Mouse (Mus musculus) intestine, embryonic 14.5 days (tissue): Measurements from ENCODE around the gene Pi4ka. TPM values are rescaled to one million over a fixed set of nuclear protein-coding genes. Genes with fewer than 3 reads are reported as not detected.

Source experiments
- ATAC-seq: fragments of 200-750 bp; cut with Nextera tagmentation; replicated peaks from 2 replicates; pipeline ENCODE4 v1.8.0; 2017; ENCODE audit warnings: low read depth, moderate number of reproducible peaks, moderate TSS enrichment, moderate library complexity; ENCODE audit not compliant: low FRiP score, low TSS enrichment
- DNase-seq: peaks from one replicate; pipeline ENCODE4 v3.0.0-alpha.2; 2018; ENCODE audit warnings: low spot score
- H3K27ac ChIP-seq: fragments of 300-500 bp; sonication (generic); 2 replicates; pipeline ENCODE4 v1.5.1; 2014; ENCODE audit warnings: low read depth, mild to moderate bottlenecking, control low read depth
- H3K27me3 ChIP-seq: fragments of 300-500 bp; sonication (generic); replicated peaks from 2 replicates; pipeline ENCODE4 v1.6.1; 2014; ENCODE audit warnings: low read length, control low read depth; ENCODE audit not compliant: control insufficient read depth, insufficient read depth
- H3K36me3 ChIP-seq: fragments of 300-500 bp; sonication (generic); 2 replicates; pipeline ENCODE4 v1.6.1; 2014; ENCODE audit warnings: low read length, control low read depth; ENCODE audit not compliant: control insufficient read depth, insufficient read depth
- H3K4me1 ChIP-seq: fragments of 300-500 bp; sonication (generic); replicated peaks from 2 replicates; pipeline ENCODE4 v1.6.1; 2014; ENCODE audit warnings: low read length, control low read depth, mixed read lengths; ENCODE audit not compliant: control insufficient read depth, insufficient read depth
- H3K4me2 ChIP-seq: fragments of 300-500 bp; sonication (generic); 2 replicates; pipeline ENCODE4 v1.6.1; 2014; ENCODE audit warnings: low read length
- H3K4me3 ChIP-seq: fragments of 300-500 bp; sonication (generic); 2 replicates; pipeline ENCODE4 v1.5.1; 2014; ENCODE audit warnings: low read depth, low read length, control low read depth, mixed read lengths
- H3K9ac ChIP-seq: fragments of 300-500 bp; sonication (generic); 2 replicates; pipeline ENCODE4 v1.6.1; 2014; ENCODE audit warnings: mild to moderate bottlenecking, low read length
- H3K9me3 ChIP-seq: fragments of 300-500 bp; sonication (generic); 2 replicates; pipeline ENCODE4 v1.6.1; 2016; ENCODE audit warnings: low read length, control low read depth; ENCODE audit not compliant: control insufficient read depth
- WGBS: fragments of 180-500 bp; shearing (Covaris S2); extraction: QIAGEN DNeasy Blood & Tissue Kit; methylation state at CpG from one replicate; pipeline ENCODE4 v1.1.7; 2014; 5-methylcytosine and 5-hydroxymethylcytosine counted together
- polyA plus RNA-seq: library from polyadenylated mRNA; unstranded; fragments of >200 nt; fragmentation: Nextera tagmentation; extraction: Ambion mirVana; gene quantifications from 2 replicates; pipeline ENCODE4 v1.2.1, GENCODE M21; 2014

Gene Pi4ka
- polyA plus RNA-seq, 1 experiment from 2014 or later, result 38.0 TPM

GRCm38 (mm10) chr16:17255270-17255669, 150.8 kb downstream of the Pi4ka start:
- Histone ChIP-seq H3K36me3 (peaks cover 36% of the 10 kb centered on the region), H3K27me3 (no peaks in the 10 kb centered on the region), H3K9me3 (no peaks in the 10 kb centered on the region), H3K4me1 (peaks cover 25% of the 10 kb centered on the region), H3K4me3 (no peak overlapping the region), H3K4me2 (no peak overlapping the region), H3K9ac (no peak overlapping the region), H3K27ac (no peak overlapping the region)
- WGBS, result 48% methylated on average over 2 of the region's 2 CpGs
- no peak for ATAC-seq
- no peak for DNase-seq

- Histone ChIP-seq H3K4me1 (peaks cover 27% of the 10 kb centered on the region), H3K36me3 (peaks cover 31% of the 10 kb centered on the region), H3K9me3 (no peaks in the 10 kb centered on the region), H3K4me2 (no peak overlapping the region), H3K4me3 (no peak overlapping the region), H3K27ac (no peak overlapping the region), H3K27me3 (no peaks in the 10 kb centered on the region), H3K9ac (no peak overlapping the region)
- 32% methylated on average over 4 of the region's 4 CpGs for WGBS
- DNase-seq (no peak), ATAC-seq (no peak)
These were observed 152.0 kb downstream of the Pi4ka start for GRCm38 (mm10) chr16:17254005-17254597.

- H3K4me1 ChIP-seq, result peaks cover 31% of the 10 kb centered on the region
- peaks cover 19% of the 10 kb centered on the region for H3K36me3 ChIP-seq
- no peaks in the 10 kb centered on the region for H3K27me3 ChIP-seq
- H3K9me3 ChIP-seq, result no peaks in the 10 kb centered on the region
- H3K27ac ChIP-seq, result no peak overlapping the region
- no peak overlapping the region for H3K4me2 ChIP-seq
- ATAC-seq, result no peak
- H3K9ac ChIP-seq, result no peak overlapping the region
- 56% methylated on average over 7 of the region's 7 CpGs for WGBS
- no peak overlapping the region for H3K4me3 ChIP-seq
- no peak for DNase-seq
These were observed 153.3 kb downstream of the Pi4ka start for GRCm38 (mm10) chr16:17252841-17253240.

- Histone ChIP-seq H3K9ac (no peak overlapping the region), H3K36me3 (peaks cover 13% of the 10 kb centered on the region), H3K4me3 (no peak overlapping the region), H3K4me1 (peaks cover 35% of the 10 kb centered on the region), H3K9me3 (no peaks in the 10 kb centered on the region), H3K27ac (no peak overlapping the region), H3K4me2 (no peak overlapping the region), H3K27me3 (no peaks in the 10 kb centered on the region)
- ATAC-seq (0 out of 2 replicates have a peak, but pooled peaks have one; percentile 26), DNase-seq (no peak)
- 69% methylated on average over 3 of the region's 3 CpGs for WGBS
These were observed 153.9 kb downstream of the Pi4ka start for GRCm38 (mm10) chr16:17252086-17252726.

GRCm38 (mm10) chr16:17251539-17251938, 154.6 kb downstream of the Pi4ka start:
- Histone ChIP-seq H3K9me3 (no peaks in the 10 kb centered on the region), H3K27ac (no peak overlapping the region), H3K36me3 (peaks cover 8% of the 10 kb centered on the region; the same call in 1 of the 2 replicates), H3K9ac (no peak overlapping the region), H3K4me1 (peaks cover 35% of the 10 kb centered on the region), H3K4me2 (no peak overlapping the region), H3K27me3 (no peaks in the 10 kb centered on the region), H3K4me3 (no peak overlapping the region)
- ATAC-seq (no peak), DNase-seq (no peak)
- WGBS, result 63% methylated on average over 3 of the region's 3 CpGs

- Histone ChIP-seq H3K4me3 (no peak overlapping the region), H3K4me1 (peaks cover 34% of the 10 kb centered on the region), H3K36me3 (no peaks in the 10 kb centered on the region), H3K4me2 (no peak overlapping the region), H3K9ac (no peak overlapping the region), H3K27me3 (no peaks in the 10 kb centered on the region), H3K9me3 (no peaks in the 10 kb centered on the region), H3K27ac (no peak overlapping the region)
- DNase-seq (no peak), ATAC-seq (no peak)
- WGBS, result 41% methylated on average over 6 of the region's 6 CpGs
These were observed 157.0 kb downstream of the Pi4ka start for GRCm38 (mm10) chr16:17249135-17249534.

GRCm38 (mm10) chr16:17247727-17248126, 158.4 kb downstream of the Pi4ka start:
- H3K36me3 ChIP-seq, result no peaks in the 10 kb centered on the region
- peaks cover 31% of the 10 kb centered on the region; the same call in 1 of the 2 replicates for H3K4me1 ChIP-seq
- no peak overlapping the region for H3K9ac ChIP-seq
- DNase-seq (no peak), ATAC-seq (no peak)
- whole genome bisulfite sequencing, result 63% methylated on average over 4 of the region's 4 CpGs
- no peak overlapping the region for H3K4me2 ChIP-seq
- H3K4me3 ChIP-seq, result no peak overlapping the region
- no peaks in the 10 kb centered on the region for H3K27me3 ChIP-seq
- H3K9me3 ChIP-seq, result no peaks in the 10 kb centered on the region
- no peak overlapping the region for H3K27ac ChIP-seq

- 66% methylated on average over 1 of the region's 1 CpGs for WGBS
These were observed 161.1 kb downstream of the Pi4ka start for GRCm38 (mm10) chr16:17244996-17245395.

GRCm38 (mm10) chr16:17243731-17244130, 162.4 kb downstream of the Pi4ka start:
- ATAC-seq, result no peak
- no peaks in the 10 kb centered on the region for H3K36me3 ChIP-seq
- no peak for DNase-seq
- H3K27ac ChIP-seq, result 0 out of 2 replicates have a peak overlapping the region, but pooled peaks have one; percentile 33
- no peak overlapping the region for H3K4me2 ChIP-seq
- H3K27me3 ChIP-seq, result no peaks in the 10 kb centered on the region
- H3K4me1 ChIP-seq, result peaks cover 27% of the 10 kb centered on the region
- no peak overlapping the region for H3K9ac ChIP-seq
- 20% methylated on average over 1 of the region's 1 CpGs for WGBS
- no peak overlapping the region for H3K4me3 ChIP-seq
- no peaks in the 10 kb centered on the region for H3K9me3 ChIP-seq

More at GRCm38 (mm10) chr16:17244996-17245395, 161.1 kb downstream of the Pi4ka start:
- Histone ChIP-seq H3K4me2 (no peak overlapping the region), H3K27ac (no peak overlapping the region), H3K4me1 (peaks cover 20% of the 10 kb centered on the region), H3K36me3 (no peaks in the 10 kb centered on the region), H3K27me3 (no peaks in the 10 kb centered on the region), H3K4me3 (no peak overlapping the region), H3K9ac (no peak overlapping the region), H3K9me3 (no peaks in the 10 kb centered on the region)
- DNase-seq (no peak), ATAC-seq (no peak)
